Mouse (Mus musculus): ENCODE measurements around the gene Tcf15.

The Tcf15 gene

DNA sequence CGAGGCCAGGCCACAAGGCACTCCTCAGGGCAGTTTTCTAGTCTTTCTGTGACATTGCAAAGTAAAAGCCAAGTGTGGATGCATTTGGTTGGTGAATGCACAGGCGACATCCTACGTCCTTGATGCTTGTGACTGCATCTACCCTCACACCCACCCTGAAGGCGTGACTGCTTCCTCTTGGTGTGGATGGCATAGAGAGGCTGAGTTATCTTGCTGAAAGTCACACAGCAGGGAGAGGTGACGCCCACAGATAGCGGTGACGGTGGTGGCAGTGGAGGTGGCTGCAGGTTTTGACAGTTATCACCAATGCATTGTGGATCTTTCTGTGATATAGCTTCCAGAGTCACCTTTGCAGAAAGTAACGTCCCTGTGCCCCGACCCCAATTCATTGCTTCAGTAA is 20.5 kb upstream of the Tcf15 start:
- DNase-seq (ENCODE audit: low spot score in 2 of 2): peak in 1 of 2 experiments; percentile 49

DNA sequence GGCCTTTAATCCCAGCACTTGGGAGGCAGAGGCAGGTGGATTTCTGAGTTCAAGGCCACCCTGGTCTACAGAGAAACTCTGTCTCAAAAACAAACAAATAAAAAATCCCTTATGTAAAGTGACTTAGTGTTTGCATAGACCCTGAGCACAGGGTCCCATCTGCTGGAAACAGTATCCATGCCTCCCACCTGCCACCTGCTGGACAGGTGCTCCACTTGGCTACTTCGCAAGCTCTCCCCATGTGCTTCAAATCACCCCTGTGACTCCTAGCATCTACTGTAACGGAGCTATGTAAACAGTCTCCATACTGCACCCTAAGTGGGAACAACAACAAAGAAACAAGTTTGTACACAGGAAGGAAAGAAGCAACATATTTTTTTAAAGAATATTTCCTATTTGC is 14.8 kb upstream of the Tcf15 start:
- DNase-seq (ENCODE audit: low spot score in 2 of 2): no peak

DNA sequence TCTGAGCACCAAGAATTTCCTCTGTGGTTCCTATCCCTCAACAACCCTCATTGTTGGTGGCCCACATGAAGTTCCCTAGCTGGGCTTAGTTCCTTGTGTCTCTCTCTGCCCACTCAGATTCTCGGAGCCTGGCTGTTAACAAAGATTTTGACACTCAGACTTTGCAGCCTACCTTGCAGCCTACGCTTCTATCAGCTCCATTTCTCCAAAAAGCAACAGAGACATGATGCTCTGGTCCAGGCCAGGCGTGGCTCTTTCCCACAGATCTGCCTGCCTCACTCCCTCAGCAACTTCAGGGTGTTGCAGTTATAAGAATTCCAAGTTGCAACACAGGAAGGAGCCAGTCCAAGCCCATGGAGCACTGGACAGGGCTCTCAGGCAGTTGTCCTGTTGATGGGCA is 13.6 kb upstream of the Tcf15 start:
- DNase-seq (ENCODE audit: low spot score in 2 of 2): peak; percentile 65 to 72

DNA sequence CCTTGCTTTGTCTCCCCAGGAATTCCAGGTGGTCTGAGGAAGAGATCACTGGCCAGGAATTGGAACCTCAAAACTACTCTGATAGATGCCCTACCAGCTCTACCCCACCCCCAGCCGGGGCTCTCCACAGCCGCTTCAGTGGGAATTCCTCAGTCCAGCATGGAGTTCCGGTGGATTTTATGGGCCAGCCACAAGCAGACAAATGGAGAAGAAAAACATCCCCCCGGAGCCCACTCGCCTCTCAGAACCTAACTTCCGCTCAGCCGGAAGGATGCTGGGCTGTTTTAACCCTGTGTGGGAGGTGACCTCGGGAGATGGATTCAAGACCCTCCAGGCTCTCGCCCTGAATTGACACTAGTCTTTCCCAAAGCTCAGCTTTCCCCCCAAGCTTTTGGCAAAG is 11.3 kb upstream of the Tcf15 start:
- no peak for DNase-seq (ENCODE audit: low spot score in 2 of 2)

DNA sequence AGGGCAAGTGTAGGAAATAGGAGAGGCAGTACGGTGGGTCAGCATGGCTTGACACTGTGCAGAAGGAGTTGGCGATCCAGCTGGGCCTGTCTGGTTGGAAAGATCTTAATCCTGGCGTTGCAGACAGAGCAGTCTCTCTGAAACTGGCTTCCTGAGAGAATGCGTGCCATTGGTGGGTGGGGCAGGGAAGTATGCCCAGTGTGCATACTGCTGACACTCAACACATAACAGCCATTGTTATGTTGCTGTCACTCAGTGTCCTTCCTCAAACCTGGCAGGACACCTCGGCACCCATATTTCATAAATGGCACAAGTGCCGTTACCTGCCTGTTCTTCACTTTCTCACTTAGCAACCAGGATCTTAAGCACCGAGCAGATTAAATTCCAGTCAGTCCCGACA is 10.7 kb upstream of the Tcf15 start:
- DNase-seq (ENCODE audit: low spot score in 2 of 2): no peak

DNA sequence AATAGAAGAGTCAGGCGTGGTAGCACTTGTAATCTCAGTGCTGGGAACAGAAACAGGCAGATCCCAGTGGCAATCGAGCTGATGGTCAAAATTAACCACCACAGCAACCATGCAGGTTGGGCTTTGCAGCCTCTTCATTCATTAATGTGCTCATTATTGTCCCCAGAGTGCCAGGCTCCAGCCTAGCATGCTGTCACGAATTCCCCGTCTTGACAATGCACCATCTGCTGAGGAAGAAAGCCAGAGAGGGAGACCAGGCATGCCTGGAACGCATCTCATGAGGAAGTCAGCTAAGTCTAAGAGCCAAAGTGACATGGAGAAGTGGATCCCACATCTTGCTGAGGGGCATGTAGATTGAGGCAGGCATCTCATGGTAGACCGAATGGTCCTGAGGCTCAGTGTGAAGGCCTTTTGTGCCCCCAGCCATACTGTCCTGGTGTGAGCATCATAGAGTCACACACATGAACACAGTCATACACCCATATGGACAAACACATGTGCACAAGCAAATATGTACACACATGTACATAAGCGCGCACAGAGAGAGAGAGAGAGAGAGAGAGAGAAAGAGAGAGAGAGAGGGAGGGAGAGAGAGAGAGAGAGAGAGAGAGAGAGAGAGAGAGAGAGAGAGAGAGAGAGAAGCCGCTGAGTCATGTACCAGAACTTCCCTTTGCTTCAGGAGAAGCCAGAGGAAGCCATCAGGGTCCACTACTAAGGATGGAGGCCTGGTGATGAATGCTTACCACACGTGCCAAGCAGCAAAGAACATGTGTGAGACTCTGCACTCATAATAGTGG is 4.0 kb upstream of the Tcf15 start:
- peak in 1 of 2 experiments; percentile 49 for DNase-seq (ENCODE audit: low spot score in 2 of 2)

DNA sequence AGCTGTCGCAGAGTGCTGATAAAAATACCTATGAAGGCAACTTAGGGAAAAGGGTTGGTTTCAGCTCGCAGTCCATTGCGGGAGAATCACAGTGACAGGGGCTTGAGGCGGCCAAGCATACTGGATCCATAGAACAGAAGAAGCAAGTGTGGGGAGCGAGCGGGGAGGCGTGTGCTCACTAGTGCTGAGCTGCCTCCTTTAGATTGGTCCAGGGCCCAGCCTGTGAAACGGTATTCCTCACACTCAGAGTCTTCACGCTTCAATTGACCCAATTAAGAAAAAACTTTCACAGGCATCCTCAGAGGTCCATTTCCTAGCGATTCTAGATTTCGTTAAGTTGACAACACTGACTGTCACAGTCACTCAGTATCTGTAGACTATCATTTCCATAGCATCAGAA is 2.4 kb upstream of the Tcf15 start:
- no peak for DNase-seq (ENCODE audit: low spot score in 2 of 2)

DNA sequence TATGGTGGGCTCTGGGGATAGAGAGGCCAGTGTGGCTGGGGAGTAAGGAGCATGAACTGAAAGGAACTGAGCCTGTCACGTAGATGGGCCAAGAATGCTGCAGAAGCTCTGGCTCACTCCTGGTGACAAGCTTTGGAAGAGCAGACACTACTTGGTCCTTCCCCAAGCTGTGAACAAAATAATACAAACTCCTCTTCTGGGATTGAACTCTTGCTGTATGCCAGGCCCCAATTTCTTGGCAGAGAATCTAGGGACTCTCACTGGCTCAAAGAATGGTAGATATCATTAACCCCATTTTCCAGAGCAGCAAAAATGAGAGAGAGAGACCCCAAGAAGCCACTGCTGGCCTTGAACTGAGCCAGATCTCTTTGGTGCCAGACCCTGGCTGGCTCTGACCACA is 1.9 kb upstream of the Tcf15 start:
- no peak for DNase-seq (ENCODE audit: low spot score in 2 of 2)

DNA sequence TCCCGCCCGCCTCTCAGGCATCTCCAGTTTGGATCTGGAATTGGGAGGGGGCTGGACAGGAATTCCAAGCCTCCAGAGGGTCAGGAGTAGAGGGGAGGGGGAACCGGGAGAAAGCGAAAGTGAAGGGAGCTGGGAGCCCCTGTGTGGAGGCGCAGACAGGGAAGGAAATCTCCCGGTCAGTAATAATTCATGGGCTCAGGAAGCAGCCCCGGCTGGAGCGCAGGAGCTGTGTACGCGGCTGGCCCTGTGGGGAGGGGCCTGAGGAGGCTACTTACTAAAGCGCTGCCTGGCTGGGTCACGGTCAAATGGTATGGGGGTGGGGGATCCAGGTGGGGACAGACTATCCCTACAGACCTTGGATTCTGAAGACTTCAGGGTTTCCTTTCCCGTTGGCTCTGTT is 1.3 kb upstream of the Tcf15 start:
- DNase-seq (ENCODE audit: low spot score in 2 of 2): no peak

DNA sequence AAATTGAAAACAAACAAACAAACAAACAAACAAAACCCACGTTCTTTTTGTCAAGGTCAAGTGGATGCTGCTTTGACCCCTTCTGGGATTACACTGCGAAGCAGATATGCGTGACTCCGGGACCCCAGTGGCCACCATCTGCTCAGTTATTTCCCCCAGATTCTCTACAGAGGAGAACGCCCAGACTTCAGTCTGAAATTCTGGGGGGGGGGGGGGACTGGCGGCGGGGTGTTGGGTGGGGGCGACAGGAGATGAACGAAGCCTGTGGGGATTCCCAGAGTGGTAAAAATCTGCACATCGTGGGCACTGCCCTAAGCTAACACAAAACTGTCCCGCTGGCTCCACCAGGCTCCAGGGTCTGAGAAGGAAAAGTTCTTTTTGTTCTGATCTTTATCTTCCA is 790 bp upstream of the Tcf15 start:
- DNase-seq (ENCODE audit: low spot score in 2 of 2): no peak

DNA sequence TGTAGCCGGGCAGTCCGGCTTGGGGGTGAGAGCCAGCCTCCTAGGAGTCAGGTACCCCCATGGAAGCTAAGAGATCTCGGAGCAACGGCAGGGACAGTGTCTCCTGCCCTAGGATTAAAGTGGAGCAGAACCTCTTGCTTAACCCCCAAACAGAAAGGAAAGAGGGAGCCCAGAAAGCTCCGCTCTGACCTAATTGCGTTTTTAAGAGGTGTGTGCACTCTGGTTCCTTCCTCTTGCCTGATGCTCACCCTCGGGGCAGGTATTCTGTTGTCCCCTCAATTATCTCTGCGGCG is 743 bp downstream of the Tcf15 start:
- DNase-seq (ENCODE audit: low spot score in 2 of 2): no peak

DNA sequence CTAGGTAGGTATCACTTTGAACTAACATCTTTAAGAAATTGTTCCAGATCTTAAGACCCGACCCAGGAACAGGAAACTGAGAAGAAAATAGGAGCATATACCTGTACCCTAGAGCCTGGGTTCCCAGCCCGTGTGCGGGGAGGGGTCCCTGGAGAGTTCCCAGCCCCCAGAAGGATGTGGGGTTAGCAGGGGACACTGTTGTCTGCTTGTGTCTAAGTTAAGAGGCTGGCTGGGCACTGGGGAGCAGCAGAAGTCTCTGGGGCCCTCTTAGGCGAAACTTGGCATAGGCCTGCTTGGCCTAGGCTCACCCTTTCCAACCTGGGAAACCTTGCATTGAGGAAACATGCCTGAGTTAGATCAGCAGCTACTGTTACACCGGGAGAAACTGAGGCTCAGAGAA is 1.1 kb downstream of the Tcf15 start:
- DNase-seq (ENCODE audit: low spot score in 2 of 2): no peak

DNA sequence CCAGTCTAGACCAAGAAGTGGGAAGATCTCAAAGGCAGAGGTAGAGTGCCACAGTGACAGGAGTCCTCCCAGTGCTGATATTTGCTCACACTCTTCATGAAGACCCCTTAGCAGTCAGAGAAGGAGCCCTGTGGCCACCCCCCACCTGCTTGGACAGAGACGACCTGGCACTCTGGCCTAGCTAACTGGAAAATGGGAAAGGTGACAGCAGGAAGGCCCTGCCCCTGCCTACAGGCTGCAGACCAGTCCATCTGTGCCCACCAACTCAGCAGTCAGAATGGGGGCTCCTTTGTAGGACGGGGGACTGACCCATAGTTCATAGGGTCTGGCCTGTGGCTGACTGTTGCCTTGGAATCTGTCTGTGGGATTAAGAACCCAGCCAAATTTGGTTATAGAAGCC is 2.4 kb downstream of the Tcf15 start:
- DNase-seq (ENCODE audit: low spot score in 2 of 2): no peak

DNA sequence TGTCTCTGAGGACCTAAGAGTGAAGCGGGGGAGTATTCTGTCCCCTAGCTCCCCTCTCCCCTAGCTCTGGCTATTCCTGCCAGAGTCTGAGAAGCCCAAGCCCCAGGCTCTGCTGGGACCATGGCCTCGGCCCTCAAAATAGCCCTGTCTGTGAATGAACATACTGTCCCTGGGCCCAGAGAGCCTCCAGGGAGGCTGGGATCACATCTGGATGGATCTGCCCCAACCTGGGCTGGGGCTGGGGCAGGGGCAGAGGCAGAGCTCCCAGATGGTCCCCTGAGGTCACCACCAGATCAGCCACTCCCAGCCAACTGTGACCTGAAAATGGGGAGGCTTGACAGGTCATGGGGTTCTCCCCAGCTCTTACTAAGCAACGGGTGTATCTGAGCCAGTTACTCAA is 3.7 kb downstream of the Tcf15 start:
- no peak for DNase-seq (ENCODE audit: low spot score in 2 of 2)

DNA sequence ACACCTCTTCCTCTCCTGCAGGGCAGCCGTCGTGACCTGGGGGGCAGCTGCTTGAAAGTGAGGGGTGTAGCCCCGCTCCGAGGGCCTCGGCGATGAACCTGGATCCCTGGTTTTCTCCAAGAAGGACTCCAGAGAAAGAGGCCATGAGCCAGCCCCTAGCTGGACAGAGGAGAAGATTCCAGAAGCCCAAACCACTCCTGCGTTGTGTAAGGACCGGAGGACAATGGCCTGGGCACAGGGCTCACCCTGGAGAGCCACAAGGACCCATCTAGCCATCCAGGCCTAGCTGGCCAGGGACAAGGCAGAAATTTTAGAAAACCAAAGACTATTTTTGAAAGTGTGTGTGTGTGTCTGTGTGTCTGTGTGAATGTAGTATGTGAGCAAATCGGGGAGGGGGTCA is 5.3 kb downstream of the Tcf15 start:
- DNase-seq (ENCODE audit: low spot score in 2 of 2): no peak

DNA sequence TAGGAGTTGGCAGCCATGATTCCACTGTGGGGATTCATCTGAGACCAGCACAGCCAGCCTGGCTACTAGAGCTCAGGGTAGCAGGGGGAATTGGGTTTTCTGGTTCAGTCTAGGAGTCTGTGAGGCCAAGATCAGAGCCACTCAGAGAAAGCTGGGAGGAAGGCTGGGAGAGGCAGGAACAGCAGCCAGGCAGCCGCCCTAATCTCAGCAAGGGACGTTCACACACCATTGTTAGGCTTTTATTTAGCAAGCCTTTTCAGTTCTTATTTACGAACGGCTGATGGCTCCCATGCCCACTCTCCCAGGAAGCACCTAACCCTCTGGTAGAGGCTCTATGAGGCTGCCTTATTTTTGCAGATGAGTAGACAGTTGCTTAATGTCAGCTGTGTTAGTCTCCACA is 6.5 kb downstream of the Tcf15 start:
- DNase-seq (ENCODE audit: low spot score in 2 of 2): no peak

DNA sequence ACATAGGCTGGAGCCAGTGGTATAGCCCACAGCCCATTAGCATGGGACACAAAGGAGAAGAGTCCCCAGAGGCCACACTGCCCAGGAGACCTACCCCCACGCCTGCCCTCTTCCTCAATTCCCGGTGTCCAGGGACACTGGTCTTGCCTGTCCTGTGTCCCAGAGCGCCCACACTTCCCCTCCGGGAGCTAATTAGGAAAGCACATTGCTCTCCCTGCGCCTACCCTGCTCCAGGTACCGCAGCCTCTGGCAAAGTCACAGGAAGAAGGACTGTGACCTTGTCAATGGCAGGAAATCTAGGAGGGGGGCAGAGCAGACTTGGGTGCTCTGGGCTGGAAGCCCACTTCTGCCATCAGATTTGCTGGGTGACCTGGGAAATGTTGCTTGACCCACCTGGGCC is 7.0 kb downstream of the Tcf15 start:
- no peak for DNase-seq (ENCODE audit: low spot score in 2 of 2)

DNA sequence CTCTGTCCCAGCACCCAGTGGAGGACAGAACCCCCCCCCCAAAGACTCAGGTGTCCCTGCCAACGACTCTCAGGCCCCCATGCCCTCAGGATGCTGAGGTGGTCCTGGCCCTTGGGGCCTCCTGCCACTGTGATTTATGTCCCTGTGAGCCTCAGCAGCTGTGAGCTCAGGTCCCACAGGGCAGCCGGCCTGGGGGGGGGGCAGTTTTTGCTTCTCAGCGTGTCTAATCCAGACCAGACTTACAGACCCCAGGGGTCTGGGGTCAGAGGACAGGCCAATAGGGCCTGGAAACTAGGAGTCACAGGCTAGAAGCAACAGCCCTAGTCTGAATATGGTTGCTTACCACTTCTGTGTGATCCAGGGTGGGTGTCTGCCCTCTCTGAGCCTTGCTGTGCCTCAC is 10.0 kb downstream of the Tcf15 start:
- DNase-seq (ENCODE audit: low spot score in 2 of 2): no peak

DNA sequence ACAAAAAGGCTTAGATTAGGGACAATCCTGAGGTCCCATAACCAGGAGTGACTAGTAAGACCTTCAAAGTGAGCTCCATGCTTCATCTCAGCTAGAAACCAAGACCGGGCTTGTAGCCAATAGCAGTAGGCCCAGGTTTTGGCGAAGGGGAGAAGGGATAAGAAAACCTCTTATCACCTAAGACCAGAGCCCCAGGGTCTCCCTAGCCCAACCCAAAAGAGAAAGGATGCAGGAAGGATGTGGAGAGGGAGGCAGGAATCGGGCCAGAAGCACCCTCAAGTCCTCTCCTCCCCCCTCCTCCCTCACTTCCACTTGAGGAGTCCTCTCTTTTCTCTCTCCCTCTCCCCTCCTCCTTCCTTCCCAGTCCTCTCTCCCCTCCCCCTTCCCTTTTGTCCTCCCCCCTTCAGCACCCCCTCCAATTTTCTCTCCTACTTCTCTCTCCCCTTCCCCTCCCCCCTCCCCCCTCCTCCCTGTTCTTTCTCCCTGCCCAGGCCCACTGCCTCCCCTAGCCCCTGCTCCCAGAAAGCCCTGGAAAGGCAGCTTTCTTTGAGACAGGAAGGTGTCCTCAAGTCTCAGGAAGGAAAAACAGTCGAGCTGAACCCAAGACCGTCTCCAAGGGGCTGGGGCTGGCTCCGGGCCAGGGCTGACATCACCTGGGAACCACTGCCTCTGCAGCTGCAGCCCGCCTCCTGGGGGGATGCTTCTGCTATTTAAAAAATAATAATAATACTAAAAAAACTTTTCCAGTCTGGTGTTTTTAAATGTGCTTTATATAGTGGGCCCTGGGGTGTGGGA is 12.2 kb downstream of the Tcf15 start:
- no peak for DNase-seq (ENCODE audit: low spot score in 2 of 2)

DNA sequence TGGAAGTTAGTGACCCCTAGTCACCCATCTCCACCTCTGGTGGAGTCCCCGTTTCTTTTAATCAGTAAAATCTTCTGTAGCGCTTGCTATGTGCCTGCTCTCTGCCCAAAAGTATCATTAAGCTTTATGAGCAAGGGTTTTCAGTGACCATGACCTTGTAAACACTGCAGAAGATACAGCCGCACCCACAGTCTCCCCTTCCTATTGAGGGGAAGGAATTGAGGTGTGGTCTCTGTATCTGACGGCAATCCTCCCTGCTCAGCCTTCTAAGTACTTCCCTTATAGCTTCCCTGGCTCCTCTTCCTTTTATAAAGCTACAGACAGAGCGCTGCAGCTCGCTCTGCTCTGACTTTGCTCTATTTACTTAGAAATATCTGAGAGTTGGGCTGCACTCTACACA is 13.1 kb downstream of the Tcf15 start:
- DNase-seq (ENCODE audit: low spot score in 2 of 2): no peak

DNA sequence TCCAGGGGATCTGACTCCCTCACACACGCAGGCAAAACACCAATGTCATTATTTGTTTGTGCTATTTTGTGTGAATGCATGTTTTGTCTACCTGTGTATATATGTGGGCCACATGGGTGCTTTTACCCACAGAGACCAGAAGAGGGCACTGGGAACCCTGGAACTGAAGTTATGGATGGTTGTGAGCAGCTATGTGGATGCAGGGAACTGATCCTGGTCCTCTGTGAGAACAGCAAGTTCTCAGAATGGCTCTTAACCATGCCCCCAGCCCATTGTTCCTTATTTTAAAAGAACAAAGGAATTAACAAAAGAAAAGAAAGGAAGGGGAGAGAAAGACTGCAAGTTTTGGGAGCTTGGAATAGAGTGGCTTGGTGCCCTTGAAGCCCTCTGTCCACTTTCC is 16.1 kb downstream of the Tcf15 start:
- DNase-seq (ENCODE audit: low spot score in 2 of 2): no peak

DNA sequence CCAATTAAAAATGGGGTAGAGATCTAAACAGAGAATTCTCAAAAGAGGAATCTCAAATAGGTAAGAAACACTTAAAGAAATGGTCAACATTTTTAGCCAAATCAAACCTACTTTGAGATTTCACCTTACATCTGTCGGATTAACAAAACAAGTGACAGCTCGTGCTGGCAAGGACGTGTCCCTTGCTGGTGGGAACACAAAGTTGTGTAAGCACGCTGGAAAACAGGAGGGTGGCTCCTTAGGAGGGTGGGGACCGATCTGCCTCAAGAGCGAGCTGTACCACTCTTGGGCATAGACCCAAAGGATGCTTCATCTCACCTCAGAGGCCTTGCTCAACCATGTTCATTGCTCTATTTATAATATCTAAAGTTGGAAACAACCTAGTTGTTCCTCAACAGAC is 22.9 kb downstream of the Tcf15 start:
- DNase-seq (ENCODE audit: low spot score in 2 of 2): no peak

DNA sequence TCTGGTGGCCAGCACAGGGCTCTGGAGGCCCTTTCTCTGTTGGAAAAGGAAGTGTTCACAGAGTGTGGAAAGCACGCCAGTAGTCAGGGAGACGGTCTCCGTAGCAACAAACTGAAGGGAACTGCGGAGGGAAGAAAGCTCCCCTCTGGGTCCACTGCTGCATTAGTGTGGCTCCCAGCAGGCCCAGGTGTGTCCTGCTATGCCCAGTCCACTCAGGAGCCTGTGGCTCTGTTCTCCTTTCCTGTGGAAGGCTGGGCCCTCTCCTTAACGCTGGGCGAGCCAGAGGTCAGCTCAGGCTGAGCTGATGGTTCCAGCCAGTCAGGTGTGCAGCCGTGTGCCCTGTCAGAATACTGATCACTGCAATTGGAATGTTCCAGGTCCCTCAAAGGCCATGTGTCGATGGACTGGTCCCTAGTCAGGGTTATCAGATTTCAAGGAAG is 24.5 kb downstream of the Tcf15 start:
- DNase-seq (ENCODE audit: low spot score in 2 of 2): peak; percentile 19 to 57

DNA sequence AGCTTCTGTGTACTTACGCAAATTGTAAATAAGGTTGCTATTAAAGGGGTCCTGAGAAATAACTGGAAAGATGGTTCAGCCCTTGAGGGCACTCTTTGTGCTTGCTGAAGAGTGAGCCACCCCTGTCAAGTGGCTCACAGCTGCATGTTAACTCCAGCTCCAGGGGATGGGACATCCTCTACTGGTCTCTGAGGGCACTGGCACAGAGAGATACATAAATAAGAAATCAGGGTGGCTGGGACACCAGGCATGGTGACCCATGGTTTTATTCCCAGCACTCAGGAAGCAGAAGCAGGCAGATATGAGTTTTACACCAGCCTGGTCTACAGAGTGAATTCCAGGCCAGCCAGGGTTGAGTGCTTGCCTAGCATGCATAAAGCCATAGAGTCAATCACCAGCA is 26.0 kb downstream of the Tcf15 start:
- no peak for DNase-seq (ENCODE audit: low spot score in 2 of 2)
